Mouse (Mus musculus) B cell, adult 2 months (primary cell): Measurements from ENCODE around the gene Zcwpw1.
A peak's percentile ranks its signal among the peaks of the same experiment; 100 is the strongest.

Experiments
- DNase-seq, 2 experiments: peaks; one replicate each; pipeline ENCODE4 v3.0.0; 2022

Gene Zcwpw1

GRCm38 (mm10) chr5:137756106-137756505 is 31.5 kb upstream of the Zcwpw1 start:
- no peak for DNase-seq

GRCm38 (mm10) chr5:137756882-137757661 is 30.5 kb upstream of the Zcwpw1 start:
- peak; percentile 91 to 93 for DNase-seq

- no peak for DNase-seq
These were observed 29.7 kb upstream of the Zcwpw1 start for GRCm38 (mm10) chr5:137757887-137758286.

- DNase-seq, result no peak
These were observed 28.6 kb upstream of the Zcwpw1 start for GRCm38 (mm10) chr5:137758921-137759534.

GRCm38 (mm10) chr5:137759971-137760412 is 27.6 kb upstream of the Zcwpw1 start:
- DNase-seq, result peak; percentile 92 to 93

- DNase-seq, result no peak
These were observed 22.8 kb upstream of the Zcwpw1 start for GRCm38 (mm10) chr5:137764609-137765340.

GRCm38 (mm10) chr5:137766270-137766669 is 21.3 kb upstream of the Zcwpw1 start:
- DNase-seq, result peak; percentile 61 to 65

GRCm38 (mm10) chr5:137768475-137768874 is 19.1 kb upstream of the Zcwpw1 start:
- no peak for DNase-seq

- peak; percentile 64 to 69 for DNase-seq
These were observed 16.9 kb upstream of the Zcwpw1 start for GRCm38 (mm10) chr5:137770709-137771108.

GRCm38 (mm10) chr5:137772755-137773154 is 14.8 kb upstream of the Zcwpw1 start:
- DNase-seq, result no peak

- DNase-seq, result no peak
These were observed 11.9 kb upstream of the Zcwpw1 start for GRCm38 (mm10) chr5:137775587-137776290.

GRCm38 (mm10) chr5:137776408-137776918 is 11.1 kb upstream of the Zcwpw1 start:
- DNase-seq, result peak; percentile 54 to 57

GRCm38 (mm10) chr5:137777267-137777845 is 10.2 kb upstream of the Zcwpw1 start:
- DNase-seq, result no peak

- peak; percentile 93 for DNase-seq
These were observed 9.0 kb upstream of the Zcwpw1 start, which contains the start of gene Ppp1r35 for GRCm38 (mm10) chr5:137778635-137779034. Gene Ppp1r35 (plus strand): TSS chr5:137778849.

GRCm38 (mm10) chr5:137779053-137779933 is 8.3 kb upstream of the Zcwpw1 start:
- peak; percentile 39 to 41 for DNase-seq

- no peak for DNase-seq
These were observed 5.9 kb upstream of the Zcwpw1 start for GRCm38 (mm10) chr5:137781661-137782060.

GRCm38 (mm10) chr5:137782776-137783522 is 4.6 kb upstream of the Zcwpw1 start:
- no peak for DNase-seq

- no peak for DNase-seq
These were observed 3.6 kb upstream of the Zcwpw1 start for GRCm38 (mm10) chr5:137783901-137784540.

- DNase-seq, result no peak
These were observed 3.1 kb upstream of the Zcwpw1 start for GRCm38 (mm10) chr5:137784546-137784945.
